Mouse (Mus musculus) testis, adult 2 months (tissue): ENCODE measurements at regions not wholly inside any gene's neighbourhood (a gene's known extent, or its start where the extent isn't known, plus 50 kb on each side); places are given as distances from the start of the nearest gene placed in this dataset.

Experiments
- H3K27ac ChIP-seq: fragments of 200-500 bp; 2 replicates; pipeline ENCODE4 v1.5.1; 2012; ENCODE audit warnings: low read depth, low read length; ENCODE audit not compliant: control insufficient read depth, insufficient read depth
- H3K27me3 ChIP-seq: fragments of 200-500 bp; 2 replicates; pipeline ENCODE4 v1.6.1; 2012; ENCODE audit warnings: mild to moderate bottlenecking, low read length, moderate library complexity; ENCODE audit not compliant: control insufficient read depth, insufficient read depth
- H3K36me3 ChIP-seq: fragments of 200-500 bp; 2 replicates; pipeline ENCODE4 v1.6.1; 2012; ENCODE audit warnings: mild to moderate bottlenecking, low read length; ENCODE audit not compliant: control insufficient read depth, insufficient read depth
- H3K4me1 ChIP-seq: fragments of 200-500 bp; 2 replicates; pipeline ENCODE4 v1.6.1; 2012; ENCODE audit warnings: low read length; ENCODE audit not compliant: control insufficient read depth, insufficient read depth
- H3K4me3 ChIP-seq: fragments of 200-500 bp; 2 replicates; pipeline ENCODE4 v1.5.1; 2012; ENCODE audit warnings: low read depth, mild to moderate bottlenecking, low read length, moderate library complexity, mixed read lengths; ENCODE audit not compliant: control insufficient read depth
- CTCF ChIP-seq: fragments of 200-500 bp; IDR thresholded peaks from 2 replicates; pipeline ENCODE4 v1.5.1; 2012; ENCODE audit warnings: low read depth, mild to moderate bottlenecking, inconsistent platforms, low read length, moderate library complexity; ENCODE audit not compliant: control insufficient read depth, insufficient read depth, insufficient replicate concordance
- POLR2A ChIP-seq: fragments of 200-500 bp; IDR thresholded peaks from 2 replicates; pipeline ENCODE4 v1.6.1; 2012; ENCODE audit warnings: low read depth, mild to moderate bottlenecking, inconsistent platforms, low read length, moderate library complexity; ENCODE audit not compliant: control insufficient read depth

GRCm38 (mm10) chr8:88972993-88973690, 70.8 kb downstream of the Sall1 start:
- no peak overlapping the region for H3K4me3 ChIP-seq
- no peaks in the 10 kb centered on the region for H3K36me3 ChIP-seq
- TF ChIP-seq CTCF, result no peak
- TF ChIP-seq POLR2A, result no peak
- H3K27me3 ChIP-seq, result no peaks in the 10 kb centered on the region
- no peaks in the 10 kb centered on the region for H3K4me1 ChIP-seq
- no peak overlapping the region for H3K27ac ChIP-seq

- Histone ChIP-seq H3K4me3 (no peak overlapping the region), H3K27me3 (no peaks in the 10 kb centered on the region), H3K4me1 (no peaks in the 10 kb centered on the region), H3K36me3 (no peaks in the 10 kb centered on the region), H3K27ac (no peak overlapping the region)
- TF ChIP-seq POLR2A (no peak), CTCF (no peak)
These were observed 85.1 kb downstream of the Sall1 start for GRCm38 (mm10) chr8:88958843-88959242.

DNA sequence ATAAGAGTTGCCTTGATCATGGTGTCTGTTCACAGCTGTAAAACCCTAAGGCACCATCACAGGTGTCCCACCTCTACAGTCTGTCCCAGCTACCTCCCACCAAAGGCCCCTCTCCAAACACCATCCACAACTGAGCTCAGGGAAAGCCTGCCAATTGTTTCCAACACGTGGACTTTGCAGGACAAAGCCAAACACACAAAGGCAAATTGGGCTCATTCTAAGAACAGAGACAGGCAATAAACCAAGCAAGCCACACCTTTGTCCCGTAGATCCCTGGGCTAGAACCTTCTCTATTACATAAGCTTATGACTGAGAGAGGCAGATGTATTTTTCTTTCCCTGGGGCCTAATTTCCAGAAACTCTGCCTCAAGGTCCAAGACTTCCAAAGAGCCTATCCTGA, 90.8 kb downstream of the Sall1 start:
- no peaks in the 10 kb centered on the region; the same call in 1 of the 2 replicates for H3K4me1 ChIP-seq
- H3K4me3 ChIP-seq, result no peak overlapping the region
- H3K27ac ChIP-seq, result no peak overlapping the region
- H3K36me3 ChIP-seq, result no peaks in the 10 kb centered on the region
- H3K27me3 ChIP-seq, result no peaks in the 10 kb centered on the region
- TF ChIP-seq CTCF (no peak), POLR2A (no peak)

DNA sequence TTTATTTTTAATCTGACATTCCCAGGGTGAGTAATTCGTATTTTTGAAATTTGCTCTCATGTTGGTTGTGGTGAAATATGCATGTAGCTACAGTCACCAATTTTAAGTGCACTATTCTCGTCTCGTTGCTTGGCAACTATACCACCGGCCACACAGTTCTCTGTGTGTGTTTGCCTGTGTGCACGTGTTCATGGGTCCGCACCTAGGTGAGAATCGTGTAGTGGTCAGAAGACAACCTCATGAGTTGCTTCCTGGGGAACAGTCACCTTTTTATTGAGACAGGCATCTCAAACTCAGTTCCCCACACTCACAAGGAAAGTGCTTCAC, 92.2 kb downstream of the Sall1 start:
- Histone ChIP-seq H3K27ac (no peak overlapping the region), H3K36me3 (no peaks in the 10 kb centered on the region), H3K4me1 (no peaks in the 10 kb centered on the region; the same call in 1 of the 2 replicates), H3K27me3 (no peaks in the 10 kb centered on the region), H3K4me3 (no peak overlapping the region)
- TF ChIP-seq CTCF (no peak), POLR2A (no peak)

DNA sequence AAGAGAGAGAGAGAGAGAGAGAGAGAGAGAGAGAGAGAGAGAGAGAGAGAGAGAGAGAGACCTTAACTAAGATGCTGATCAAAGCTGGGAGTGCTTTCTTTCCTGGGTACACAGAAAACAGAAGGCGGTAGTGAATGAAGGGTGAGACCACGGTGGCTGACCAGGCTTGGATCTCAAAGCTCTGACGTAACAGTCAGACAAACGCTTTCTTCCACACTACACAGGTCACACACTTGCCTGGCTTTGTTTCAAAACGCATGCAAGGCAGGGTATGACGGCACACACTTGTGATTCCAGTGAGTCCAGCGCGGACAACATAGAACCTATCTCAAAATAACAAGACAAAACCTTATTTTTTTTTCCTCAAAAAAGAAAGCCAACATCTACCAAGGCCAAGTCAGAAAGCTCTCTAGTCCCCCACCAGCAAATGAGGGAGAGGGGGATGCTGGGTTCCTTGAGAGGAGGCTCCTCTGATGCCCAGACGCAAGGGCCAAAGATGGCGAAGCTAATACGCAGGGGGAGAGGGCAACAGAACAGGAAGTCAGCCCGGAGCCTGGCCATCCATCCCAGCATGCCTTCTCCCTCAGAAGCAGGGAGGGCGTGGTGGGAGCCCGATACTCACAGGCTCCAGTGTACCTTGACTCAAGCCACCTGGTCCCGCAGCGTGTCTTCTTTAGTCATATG, 92.7 kb downstream of the Sall1 start:
- Histone ChIP-seq H3K27ac (no peak overlapping the region), H3K4me3 (no peak overlapping the region), H3K4me1 (no peaks in the 10 kb centered on the region; the same call in 1 of the 2 replicates), H3K36me3 (no peaks in the 10 kb centered on the region), H3K27me3 (no peaks in the 10 kb centered on the region)
- TF ChIP-seq CTCF (no peak), POLR2A (no peak)

- H3K4me3 ChIP-seq, result no peak overlapping the region
- TF ChIP-seq POLR2A, result no peak
- TF ChIP-seq CTCF, result no peak
These were observed 94.0 kb downstream of the Sall1 start for GRCm38 (mm10) chr8:88949975-88950374.

DNA sequence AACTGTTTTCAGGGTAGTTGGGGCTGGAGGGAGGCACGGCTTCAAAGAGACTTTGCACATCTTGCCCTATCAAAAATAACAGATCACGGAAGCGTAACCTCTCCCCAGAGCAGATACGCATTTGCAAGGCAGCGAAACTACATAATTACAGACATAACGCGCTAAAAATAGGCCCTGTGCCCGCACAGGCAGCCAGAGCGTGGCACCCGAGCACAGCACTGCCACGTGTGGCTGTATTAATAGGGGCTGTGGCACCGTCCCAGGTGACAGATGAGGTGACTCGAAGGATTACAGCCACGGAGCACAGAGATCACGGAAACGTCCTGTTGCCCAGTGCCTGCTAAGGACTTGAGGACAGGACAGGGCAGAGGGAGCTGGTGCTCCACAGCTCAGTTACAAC, 95.0 kb downstream of the Sall1 start:
- Histone ChIP-seq H3K36me3 (no peaks in the 10 kb centered on the region), H3K4me3 (no peak overlapping the region), H3K4me1 (peaks cover under 1% of the 10 kb centered on the region), H3K27ac (no peak overlapping the region), H3K27me3 (no peaks in the 10 kb centered on the region)
- TF ChIP-seq CTCF, result no peak
- TF ChIP-seq POLR2A, result no peak

More at GRCm38 (mm10) chr8:88949975-88950374, 94.0 kb downstream of the Sall1 start:
- Histone ChIP-seq H3K27me3 (no peaks in the 10 kb centered on the region), H3K36me3 (no peaks in the 10 kb centered on the region), H3K27ac (no peak overlapping the region), H3K4me1 (no peaks in the 10 kb centered on the region; the same call in 1 of the 2 replicates)

- peaks cover 2% of the 10 kb centered on the region for H3K4me1 ChIP-seq
- H3K27me3 ChIP-seq, result no peaks in the 10 kb centered on the region
- TF ChIP-seq CTCF, result no peak
- no peak overlapping the region for H3K4me3 ChIP-seq
- no peaks in the 10 kb centered on the region for H3K36me3 ChIP-seq
- H3K27ac ChIP-seq, result no peak overlapping the region
These were observed 95.6 kb downstream of the Sall1 start for GRCm38 (mm10) chr8:88948328-88948727.
